Mouse (Mus musculus) intestine, postnatal 0 days (tissue): ENCODE results near the gene Pou2f2. TPM values are rescaled to one million over a fixed set of nuclear protein-coding genes. Genes with fewer than 3 reads are reported as not detected.

ENCODE experiments used
- ATAC-seq: fragments of 200-750 bp; cut with Nextera tagmentation; 2 replicates; pipeline ENCODE4 v1.8.0; 2017; ENCODE audit warnings: mild to moderate bottlenecking, moderate TSS enrichment, moderate library complexity
- H3K27ac ChIP-seq: fragments of 300-500 bp; sonication (generic); 2 replicates; pipeline ENCODE4 v1.5.1; 2014; ENCODE audit warnings: mild to moderate bottlenecking, low read depth, low read length, moderate library complexity
- H3K27me3 ChIP-seq: fragments of 300-500 bp; sonication (generic); replicated peaks from 2 replicates; pipeline ENCODE4 v1.6.1; 2014; ENCODE audit warnings: low read length, mixed read lengths; ENCODE audit not compliant: control insufficient read depth, insufficient read depth
- H3K36me3 ChIP-seq: fragments of 300-500 bp; sonication (generic); 2 replicates; pipeline ENCODE4 v1.6.1; 2014; ENCODE audit warnings: mild to moderate bottlenecking, moderate library complexity; ENCODE audit not compliant: control insufficient read depth, insufficient read depth
- H3K4me1 ChIP-seq: fragments of 300-500 bp; sonication (generic); replicated peaks from 2 replicates; pipeline ENCODE4 v1.6.1; 2014; ENCODE audit warnings: antibody characterized with exemption, low read length, mixed read lengths; ENCODE audit not compliant: control insufficient read depth, insufficient read depth
- H3K4me2 ChIP-seq: fragments of 300-500 bp; sonication (generic); replicated peaks from 2 replicates; pipeline ENCODE4 v1.6.1; 2014; ENCODE audit warnings: low read depth, mild to moderate bottlenecking, moderate library complexity
- H3K4me3 ChIP-seq: fragments of 300-500 bp; sonication (generic); 2 replicates; pipeline ENCODE4 v1.5.1; 2014; ENCODE audit warnings: low read depth, low read length
- H3K9ac ChIP-seq: fragments of 300-500 bp; sonication (generic); 2 replicates; pipeline ENCODE4 v1.6.1; 2014; ENCODE audit warnings: mild to moderate bottlenecking, low read depth, low read length
- H3K9me3 ChIP-seq: fragments of 300-500 bp; sonication (generic); 2 replicates; pipeline ENCODE4 v1.6.1; 2016; ENCODE audit warnings: mixed run types; ENCODE audit not compliant: control insufficient read depth
- CTCF ChIP-seq: sonication (generic); IDR thresholded peaks from 2 replicates; pipeline ENCODE4 v1.5.1; 2016; ENCODE audit warnings: low read depth, mild to moderate bottlenecking, control low read depth, antibody characterized with exemption, moderate library complexity
- WGBS: fragments of 180-500 bp; shearing (Covaris S2); extraction: QIAGEN DNeasy Blood & Tissue Kit; methylation state at CpG from one replicate; pipeline ENCODE4 v1.1.7; 2014; 5-methylcytosine and 5-hydroxymethylcytosine counted together
- polyA plus RNA-seq: library from polyadenylated mRNA; unstranded; fragments of >200 nt; fragmentation: Nextera tagmentation; extraction: Ambion mirVana; gene quantifications from 2 replicates; pipeline ENCODE4 v1.2.1, GENCODE M21; 2015

The Pou2f2 gene
- polyA plus RNA-seq, 1 experiment from 2014 or later, result 0.53 TPM

GRCm38 (mm10) chr7:25076663-25077413 lies 102.7 kb downstream of the Pou2f2 start:
- WGBS, result under 1% methylated on average over 49 of the region's 56 CpGs
- Histone ChIP-seq H3K4me3 (peak overlapping the region; percentile 61), H3K27me3 (no peaks in the 10 kb centered on the region), H3K4me2 (peak overlapping the region; percentile 68), H3K36me3 (peaks cover 24% of the 10 kb centered on the region), H3K4me1 (peaks cover 14% of the 10 kb centered on the region), H3K9me3 (no peaks in the 10 kb centered on the region), H3K27ac (peak overlapping the region; percentile 84), H3K9ac (peak overlapping the region; percentile 77)
- peak; percentile 26 for TF ChIP-seq CTCF
- ATAC-seq, result peak; percentile 99

- ATAC-seq, result no peak
- 12% methylated on average over 7 of the region's 7 CpGs for WGBS
- Histone ChIP-seq H3K9ac (peak overlapping the region; percentile 62), H3K9me3 (no peaks in the 10 kb centered on the region), H3K27me3 (no peaks in the 10 kb centered on the region), H3K36me3 (peaks cover 18% of the 10 kb centered on the region), H3K4me2 (peak overlapping the region; percentile 60), H3K27ac (peak overlapping the region; percentile 84), H3K4me1 (peaks cover 14% of the 10 kb centered on the region), H3K4me3 (peak overlapping the region; percentile 48)
- TF ChIP-seq CTCF, result no peak
Measured at GRCm38 (mm10) chr7:25076296-25076662, 103.2 kb downstream of the Pou2f2 start.

DNA sequence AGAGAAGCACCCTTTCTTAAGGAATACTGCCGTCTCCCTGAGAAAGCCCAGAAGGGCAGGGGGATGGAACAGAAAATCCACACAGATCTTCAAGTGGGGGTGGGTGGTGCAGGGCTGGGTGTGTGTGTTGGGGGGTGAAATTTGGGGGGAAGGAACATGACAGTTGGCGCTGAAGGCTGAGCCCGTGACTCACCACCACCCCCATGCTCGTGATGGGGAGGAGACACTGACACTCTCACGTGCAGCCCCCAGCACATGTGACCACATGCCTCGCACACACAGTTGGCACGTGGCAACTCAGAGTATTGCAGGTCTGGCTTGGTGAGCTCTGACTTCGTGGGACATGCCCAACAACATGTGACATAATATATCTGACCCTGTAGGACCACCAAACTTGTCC lies 105.6 kb downstream of the Pou2f2 start:
- peaks cover 13% of the 10 kb centered on the region for H3K4me1 ChIP-seq
- no peak overlapping the region for H3K4me3 ChIP-seq
- no peaks in the 10 kb centered on the region for H3K27me3 ChIP-seq
- ATAC-seq, result no peak
- no peaks in the 10 kb centered on the region for H3K36me3 ChIP-seq
- H3K9ac ChIP-seq, result no peak overlapping the region
- no peak overlapping the region for H3K4me2 ChIP-seq
- no peak for TF ChIP-seq CTCF
- 87% methylated on average over 8 of the region's 8 CpGs for WGBS
- H3K9me3 ChIP-seq, result no peaks in the 10 kb centered on the region
- no peak overlapping the region for H3K27ac ChIP-seq

DNA sequence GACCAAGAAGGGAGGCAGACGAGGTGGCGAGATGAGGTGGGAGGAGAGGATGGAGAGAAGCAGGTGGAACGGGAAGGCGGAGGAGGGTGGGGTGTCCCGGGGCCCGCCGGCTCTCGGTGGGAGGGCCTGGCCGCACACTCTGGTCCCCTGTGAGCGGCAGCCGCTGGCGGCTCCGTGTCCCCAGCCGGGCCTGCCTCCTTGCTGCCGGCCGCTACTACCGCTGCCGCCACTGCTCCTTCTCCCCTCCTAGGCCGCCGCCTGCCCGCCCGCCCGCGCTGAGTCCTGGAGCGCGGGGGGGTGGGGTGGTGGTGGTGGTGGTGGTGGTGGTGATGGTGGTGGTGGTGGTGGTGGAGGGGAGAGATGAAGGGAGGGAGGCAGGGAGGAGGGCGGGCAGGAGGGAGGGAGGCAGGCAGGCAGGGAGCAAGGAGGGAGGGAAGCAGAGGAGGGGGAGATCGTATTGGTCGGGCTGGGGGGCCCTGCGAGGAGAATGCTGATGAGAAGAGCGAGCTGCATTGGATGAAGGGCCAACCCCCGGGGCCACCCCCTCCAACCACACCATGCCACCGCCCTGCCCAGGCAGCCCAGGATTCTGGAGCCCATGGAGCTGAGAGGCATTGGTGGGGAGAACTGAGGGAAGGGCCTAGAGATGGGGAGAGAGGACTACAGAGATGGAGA lies 106.7 kb downstream of the Pou2f2 start:
- Histone ChIP-seq H3K9me3 (no peaks in the 10 kb centered on the region), H3K36me3 (0 out of 2 replicates have a peak, but pooled peaks cover 3% of the 10 kb centered on the region), H3K4me3 (peak overlapping the region; percentile 54), H3K4me2 (peak overlapping the region; percentile 88), H3K9ac (peak overlapping the region; percentile 49), H3K27ac (peak overlapping the region; percentile 9; the same call in 1 of the 2 replicates), H3K4me1 (peaks cover 5% of the 10 kb centered on the region; the same call in 1 of the 2 replicates), H3K27me3 (no peaks in the 10 kb centered on the region)
- ATAC-seq, result no peak
- TF ChIP-seq CTCF, result 0 out of 2 replicates have a peak, but pooled peaks have one; percentile 7
- 2% methylated on average over 22 of the region's 33 CpGs for WGBS

GRCm38 (mm10) chr7:25071979-25072715 lies 107.4 kb downstream of the Pou2f2 start, which contains the start of the genes Grik5 and Zfp574:
TSS of gene Grik5 (minus strand) at chr7:25072346.
TSS of gene Zfp574 (plus strand) at chr7:25072567.
- peak within 1 kb of the TSS; percentile 49 for H3K9ac ChIP-seq
- peak within 1 kb of the TSS; percentile 88 for H3K4me2 ChIP-seq
- 4% methylated on average over 25 of the region's 28 CpGs for WGBS
- H3K4me3 ChIP-seq, result peak within 1 kb of the TSS; percentile 54
- 0 out of 2 replicates have a peak, but pooled peaks cover 3% of the 10 kb centered on the region for H3K36me3 ChIP-seq
- H3K27ac ChIP-seq, result peak within 1 kb of the TSS; percentile 9; the same call in 1 of the 2 replicates
- ATAC-seq, result no peak
- H3K9me3 ChIP-seq, result no peaks in the 10 kb centered on the region
- H3K27me3 ChIP-seq, result no peaks in the 10 kb centered on the region
- H3K4me1 ChIP-seq, result peaks cover 5% of the 10 kb centered on the region; the same call in 1 of the 2 replicates
- no peak for TF ChIP-seq CTCF
